Mouse (Mus musculus): ENCODE measurements at regions not wholly inside any gene's neighbourhood (a gene's known extent, or its start where the extent isn't known, plus 50 kb on each side); places are given as distances from the start of the nearest gene placed in this dataset.

DNA sequence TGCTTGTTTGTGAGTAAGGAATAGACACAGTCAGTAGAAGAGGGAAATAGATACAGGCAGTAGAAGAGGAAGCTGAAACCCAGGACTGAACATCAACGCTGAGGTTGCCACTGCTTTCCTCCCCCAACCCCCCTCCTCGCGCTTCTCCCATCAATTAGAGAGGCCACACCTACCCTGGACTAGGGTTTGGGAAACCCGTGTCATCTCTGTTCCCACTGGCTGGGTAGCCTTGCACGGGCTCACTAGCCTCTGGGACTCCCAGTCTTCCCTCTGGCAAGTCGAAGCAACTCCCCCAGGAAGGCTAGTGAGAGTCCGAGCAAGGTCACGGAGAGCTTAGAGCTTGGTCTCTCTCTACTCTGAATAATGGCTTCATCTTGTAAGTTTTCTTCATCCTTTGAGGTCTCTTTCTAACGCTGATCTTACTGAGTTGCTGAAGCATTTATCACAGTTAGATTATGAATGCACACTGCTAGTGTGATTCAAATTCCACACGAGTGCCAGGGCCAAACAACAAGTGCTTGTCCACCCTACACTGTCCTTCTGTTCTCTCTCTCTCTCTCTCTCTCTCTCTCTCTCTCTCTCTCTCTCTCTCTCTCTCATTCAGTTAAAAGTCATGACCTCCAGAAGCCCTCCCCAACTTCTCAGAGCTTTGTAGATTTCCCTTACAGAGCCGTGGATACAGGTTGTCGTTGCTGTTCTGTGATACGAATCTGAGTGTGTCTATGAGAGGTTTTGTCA is 164.4 kb downstream of the Hunk start:
- Histone ChIP-seq H3K36me3 (no peaks in the 10 kb centered on the region), H3K4me2 (replicated peaks) (no peak overlapping the region), H3K9me3 (replicated peaks) (no peaks in the 10 kb centered on the region), H3K4me3 (replicated peaks) (no peak overlapping the region), H3K9ac (no peak overlapping the region), H3K27me3 (no peaks in the 10 kb centered on the region), H3K4me1 (peaks cover 9% of the 10 kb centered on the region), H3K27ac (replicated peaks) (no peak overlapping the region)
- 64% methylated on average over 13 of the region's 13 CpGs for WGBS
- no peak for ATAC-seq (ENCODE audit: insufficient number of reproducible peaks, low FRiP score, low TSS enrichment, low read depth)
